Mouse (Mus musculus) yolk sac, embryonic 10.5 days (tissue): Measurements from ENCODE around the gene Gid4.

Source experiments
- DNase-seq: peaks from one replicate; pipeline ENCODE4 v3.0.0-alpha.2; 2017; ENCODE audit warnings: low spot score

Gid4 gene

GRCm38 (mm10) chr11:60416963-60417716 is at the start of gene Gid4:
Gene Gid4 (plus strand): TSS chr11:60417145.
- DNase-seq, result peak; percentile 99

GRCm38 (mm10) chr11:60367256-60367655 is 49.7 kb upstream of the Gid4 start:
- DNase-seq, result no peak

DNA sequence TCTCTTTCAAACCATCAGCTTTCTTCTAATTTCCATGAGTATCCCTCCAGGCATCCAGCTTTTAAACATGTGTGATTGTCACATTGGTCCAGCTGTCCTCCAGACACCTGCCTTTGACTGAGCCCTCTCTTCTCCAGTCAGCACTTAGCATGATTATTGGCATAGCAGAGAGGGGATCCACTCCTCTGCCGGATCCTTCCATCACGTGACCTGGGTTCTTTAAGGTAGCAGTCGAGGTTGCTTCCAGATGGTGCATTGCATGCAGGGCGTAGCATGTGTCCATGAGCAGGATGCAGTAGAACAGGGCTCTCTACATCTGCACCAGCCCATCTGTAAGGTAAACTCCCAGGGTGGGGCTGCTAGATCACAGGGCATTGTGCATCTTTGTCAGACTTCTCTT is 48.0 kb upstream of the Gid4 start:
- DNase-seq, result no peak

GRCm38 (mm10) chr11:60369448-60369847 is 47.5 kb upstream of the Gid4 start:
- no peak for DNase-seq

- DNase-seq, result no peak
Observed at GRCm38 (mm10) chr11:60370431-60370830, 46.5 kb upstream of the Gid4 start.

DNA sequence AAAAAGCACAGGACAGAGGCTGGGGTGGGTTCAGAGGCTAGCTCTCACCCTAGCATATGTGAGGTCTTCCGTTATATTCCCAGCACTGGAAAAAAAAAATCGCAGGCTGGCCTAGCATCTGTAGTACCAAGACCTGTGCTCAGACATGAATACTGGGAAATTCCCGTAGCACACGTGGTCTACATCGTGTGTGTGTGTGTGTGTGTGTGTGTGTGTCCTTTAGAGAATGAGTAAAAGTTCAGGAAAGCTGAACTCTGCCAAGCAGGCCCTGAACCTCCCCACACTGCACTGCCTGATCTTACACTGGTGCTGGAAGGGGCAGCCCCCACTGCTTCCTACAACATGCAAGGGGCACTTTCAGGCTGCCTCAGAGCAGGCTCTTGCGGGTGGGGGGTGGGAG is 42.5 kb upstream of the Gid4 start:
- no peak for DNase-seq

DNA sequence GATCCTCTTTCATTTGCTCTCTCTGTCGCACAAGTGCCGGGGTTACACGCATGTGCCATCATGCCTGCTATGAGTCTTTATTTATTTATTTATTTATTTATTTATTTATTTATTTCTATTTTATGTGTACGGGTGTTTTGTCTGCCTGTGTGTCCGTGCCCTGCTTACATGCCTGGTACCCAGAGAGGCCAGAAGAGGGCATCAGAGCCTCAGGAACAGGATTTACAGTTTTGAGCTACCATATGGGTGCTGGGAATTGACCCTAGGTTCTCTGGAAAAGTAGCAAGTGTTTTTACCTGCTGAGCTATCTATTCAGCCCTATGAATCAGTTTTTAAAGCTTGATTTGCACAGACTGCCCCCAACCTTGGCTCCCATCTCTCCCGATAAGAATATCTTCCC is 33.4 kb upstream of the Gid4 start:
- no peak for DNase-seq

GRCm38 (mm10) chr11:60384762-60385421 is 32.1 kb upstream of the Gid4 start:
- no peak for DNase-seq

DNA sequence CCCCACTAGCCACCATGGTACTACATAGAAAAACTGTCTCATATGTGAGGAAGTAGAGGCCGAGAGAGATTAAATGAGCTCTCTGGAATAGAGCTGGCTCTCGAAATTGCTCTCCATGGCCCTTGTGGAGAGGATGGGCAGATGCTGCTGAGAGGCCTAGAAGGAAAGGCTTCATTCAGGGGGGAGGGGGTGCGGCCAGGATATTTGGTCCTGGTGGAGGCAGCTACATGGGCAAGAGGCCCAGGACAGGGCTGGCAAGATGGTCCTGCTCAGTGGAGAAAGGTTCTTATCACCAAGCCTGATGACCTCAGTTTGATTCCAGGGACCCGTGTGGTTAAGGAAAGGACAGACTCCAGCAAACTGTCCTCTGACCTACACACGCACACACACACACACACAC is 31.0 kb upstream of the Gid4 start:
- no peak for DNase-seq

DNA sequence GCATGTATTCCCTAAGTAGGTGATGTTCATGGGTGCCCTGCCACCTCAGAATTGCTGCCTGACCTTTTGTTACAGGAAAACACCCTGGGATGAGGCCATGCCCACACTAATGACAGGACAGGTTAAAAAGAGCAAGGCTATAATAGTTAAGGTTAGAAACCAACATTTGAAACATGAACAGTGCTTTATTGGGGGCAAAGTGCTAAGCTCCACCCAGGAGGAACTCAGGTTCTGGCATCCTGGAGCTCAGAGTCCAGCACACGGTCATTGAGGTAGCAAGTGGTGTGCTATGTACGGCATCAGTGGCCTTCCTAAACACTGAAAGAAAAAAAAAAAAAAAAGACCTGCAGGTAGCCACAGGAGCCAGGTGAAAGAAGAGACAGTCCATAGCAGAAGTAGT is 29.0 kb upstream of the Gid4 start:
- DNase-seq, result no peak

DNA sequence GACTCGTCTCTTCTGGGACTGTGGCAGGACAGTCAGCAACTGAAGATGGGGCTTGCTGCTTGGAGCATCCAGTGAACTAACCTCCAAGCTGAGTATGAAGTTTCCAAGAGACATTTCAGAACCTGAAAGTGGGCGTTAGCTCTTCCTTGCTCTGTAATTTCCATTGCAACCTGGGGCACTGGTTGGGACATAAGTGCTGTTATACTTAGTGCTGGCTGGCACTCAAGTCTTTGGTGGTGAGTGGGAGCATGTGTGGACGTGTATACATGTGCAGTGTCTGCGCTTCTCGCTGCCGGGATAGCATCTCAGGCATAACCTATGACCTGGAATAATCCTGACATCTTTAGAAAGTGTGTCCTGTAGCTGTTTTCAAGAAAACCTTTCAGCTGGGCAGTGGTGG is 25.6 kb upstream of the Gid4 start:
- DNase-seq, result no peak

DNA sequence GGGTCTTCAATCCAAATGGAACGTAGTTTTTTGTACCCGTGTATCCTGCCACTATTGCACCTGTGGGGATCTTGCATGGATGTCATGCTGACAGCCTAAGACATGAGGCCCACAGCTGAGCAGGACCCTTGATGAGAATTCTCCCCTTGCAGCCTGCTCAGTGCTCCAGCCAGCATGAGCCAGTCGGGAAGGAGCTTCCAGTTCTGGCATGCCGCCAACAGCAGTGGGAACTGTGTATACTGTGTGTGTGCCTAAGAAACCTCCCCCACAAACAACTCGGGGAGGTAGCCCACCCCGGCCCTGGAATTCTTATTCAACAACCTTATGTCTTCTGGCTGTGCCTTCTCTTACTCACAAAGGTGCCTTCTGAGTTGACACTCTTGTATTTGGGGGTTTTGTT is 20.4 kb upstream of the Gid4 start:
- no peak for DNase-seq

DNA sequence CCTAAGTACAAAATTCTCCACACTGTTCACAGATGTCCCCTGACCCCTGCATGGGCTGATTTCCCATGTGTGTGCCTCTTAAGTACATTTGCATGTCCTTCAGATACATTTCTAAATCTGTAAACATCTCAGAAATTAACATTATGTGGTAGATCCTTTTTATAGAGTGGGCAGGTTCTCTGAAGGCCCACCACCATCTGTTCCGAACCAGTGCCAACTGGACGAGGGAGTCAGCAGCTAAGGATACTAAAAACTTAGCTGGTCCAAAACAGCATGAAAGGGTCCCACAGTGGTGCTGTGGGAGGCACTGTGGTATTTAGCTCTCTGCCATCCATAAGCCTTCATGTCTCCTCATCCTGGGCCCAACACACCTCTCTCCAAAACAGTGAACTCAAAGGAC is 19.8 kb upstream of the Gid4 start:
- no peak for DNase-seq

GRCm38 (mm10) chr11:60406606-60407005 is 10.3 kb upstream of the Gid4 start:
- no peak for DNase-seq

DNA sequence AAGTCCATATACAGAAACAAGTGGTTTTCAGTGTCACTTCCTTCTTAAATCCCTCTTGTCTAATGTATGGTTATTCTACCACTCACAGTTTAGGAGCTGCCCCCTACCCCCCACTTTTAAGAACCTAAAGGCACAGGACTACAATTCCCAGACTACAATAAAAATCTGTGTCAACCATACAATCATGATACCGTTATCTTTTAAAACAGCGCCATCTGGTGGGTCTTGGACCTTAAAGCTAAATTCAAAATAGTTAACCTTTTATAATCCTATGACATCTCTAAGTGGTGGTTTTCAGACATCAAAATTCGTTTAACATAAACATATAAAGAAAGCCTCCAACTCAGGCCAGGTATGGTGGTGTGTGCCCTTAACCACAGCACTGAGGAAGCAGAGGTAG is 4.8 kb upstream of the Gid4 start:
- peak; percentile 20 for DNase-seq

- no peak for DNase-seq
Observed at GRCm38 (mm10) chr11:60412921-60413320, 4.0 kb upstream of the Gid4 start.

DNA sequence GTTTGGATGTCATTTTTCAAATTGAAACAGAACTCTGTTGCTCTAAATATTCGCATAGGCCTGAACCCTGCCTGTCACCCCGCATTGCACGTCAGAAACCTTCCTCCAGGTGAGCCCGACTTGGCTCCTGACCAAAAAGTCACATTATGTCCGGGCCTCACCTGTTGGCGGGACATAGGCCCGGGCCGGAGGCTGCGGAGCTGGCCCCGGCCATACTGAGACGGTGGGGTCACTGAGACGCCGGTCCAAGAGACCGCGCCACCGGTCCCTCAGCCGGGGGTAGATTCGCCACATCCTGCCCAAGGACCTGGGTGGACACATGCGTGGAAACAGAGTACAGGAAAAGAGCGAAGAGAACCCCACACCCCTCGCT is 369 bp upstream of the Gid4 start:
- no peak for DNase-seq

- DNase-seq, result peak; percentile 15
Observed at GRCm38 (mm10) chr11:60417717-60418472, 950 bp downstream of the Gid4 start, which contains the start of gene Atpaf2. Gene Atpaf2 (minus strand): TSS chr11:60418457.

DNA sequence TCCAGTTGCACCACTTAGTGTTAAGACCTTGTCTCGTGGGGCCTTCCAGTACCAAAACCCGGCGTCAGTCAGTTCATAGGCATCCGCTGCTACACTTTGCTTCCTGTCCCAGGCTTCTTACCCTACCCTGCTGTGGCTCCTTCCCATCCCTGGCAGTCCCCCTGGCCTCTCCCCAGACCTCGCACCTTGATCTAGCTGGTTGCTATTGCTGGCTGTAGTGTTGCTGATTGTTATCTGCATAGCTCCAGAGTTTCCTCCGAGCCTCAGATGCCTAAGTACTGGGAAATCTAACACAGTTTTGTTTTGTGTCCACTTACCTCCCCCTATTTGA is 1.5 kb downstream of the Gid4 start:
- DNase-seq, result no peak

- no peak for DNase-seq
Observed at GRCm38 (mm10) chr11:60422046-60422668, 5.2 kb downstream of the Gid4 start.

GRCm38 (mm10) chr11:60423006-60423405 is 6.1 kb downstream of the Gid4 start:
- DNase-seq, result no peak

DNA sequence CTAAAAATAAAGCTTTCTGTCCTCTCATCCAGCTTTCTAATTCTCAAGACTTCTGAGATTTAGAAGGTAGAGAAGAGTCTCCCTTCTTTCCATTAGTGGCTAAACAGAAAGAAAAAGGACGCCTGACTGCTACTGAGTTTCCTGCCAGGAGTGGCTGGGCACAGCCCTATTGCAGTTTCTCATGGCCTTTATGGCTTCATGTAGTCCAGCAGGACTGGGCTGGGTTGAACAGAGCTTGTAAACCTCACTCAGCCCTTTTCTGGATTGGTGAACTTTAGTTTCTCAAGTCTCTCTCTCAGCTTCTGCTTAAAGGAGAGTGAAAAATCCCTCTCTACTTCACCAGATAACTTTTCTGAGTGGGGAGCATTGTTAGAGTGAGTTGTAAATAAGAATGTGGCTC is 9.5 kb downstream of the Gid4 start:
- DNase-seq, result no peak

DNA sequence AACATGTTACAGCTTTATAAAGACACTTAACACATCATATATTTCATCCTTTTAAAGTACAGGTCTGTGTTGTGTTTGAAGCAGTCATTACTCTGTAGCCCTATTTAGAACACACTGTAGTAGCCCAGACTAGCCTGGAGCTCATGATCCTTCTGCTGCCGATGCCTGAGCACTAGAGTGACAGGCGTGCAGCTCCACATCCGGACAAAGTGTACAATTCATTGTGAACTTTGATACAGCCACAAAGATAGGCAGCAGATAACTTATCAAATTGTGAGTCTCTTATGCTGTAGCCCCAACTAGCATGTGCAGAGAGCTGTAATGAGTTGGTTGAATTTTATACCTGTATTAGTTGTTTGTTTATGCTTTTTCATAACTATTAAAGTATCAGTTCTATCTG is 10.7 kb downstream of the Gid4 start:
- DNase-seq, result no peak
